Mouse (Mus musculus) heart, adult 2 months (tissue): ENCODE results near the gene Sipa1l1.

ENCODE experiments used
- EP300 ChIP-seq: fragments of 200-500 bp; IDR thresholded peaks from 2 replicates; pipeline ENCODE4 v1.6.1; 2011; ENCODE audit warnings: low read depth, low read length, control low read depth; ENCODE audit not compliant: insufficient read depth
- POLR2A ChIP-seq: fragments of 200-500 bp; IDR thresholded peaks from 2 replicates; pipeline ENCODE4 v1.6.1; 2011; ENCODE audit warnings: mild to moderate bottlenecking, low read depth, low read length, control low read depth; ENCODE audit not compliant: insufficient read depth

GRCm38 (mm10) chr12:82395194-82395593, 226.1 kb downstream of the Sipa1l1 start:
- TF ChIP-seq POLR2A = no peak
- TF ChIP-seq EP300 = no peak
